Mouse (Mus musculus) testis, adult 2 months (tissue): ENCODE data around the gene B020011L13Rik. TPM values are rescaled to one million over a fixed set of nuclear protein-coding genes. Genes with fewer than 3 reads are reported as not detected.
"Not testable (repeated sequence)": the region's sequence is repeated elsewhere in the genome, so short reads cannot be mapped to it uniquely, and the experiment has no call there.

ENCODE experiments used
- H3K27ac ChIP-seq: fragments of 200-500 bp; 2 replicates; pipeline ENCODE4 v1.5.1; 2012; ENCODE audit warnings: low read depth, low read length; ENCODE audit not compliant: control insufficient read depth, insufficient read depth
- H3K27me3 ChIP-seq: fragments of 200-500 bp; 2 replicates; pipeline ENCODE4 v1.6.1; 2012; ENCODE audit warnings: mild to moderate bottlenecking, low read length, moderate library complexity; ENCODE audit not compliant: control insufficient read depth, insufficient read depth
- H3K36me3 ChIP-seq: fragments of 200-500 bp; 2 replicates; pipeline ENCODE4 v1.6.1; 2012; ENCODE audit warnings: mild to moderate bottlenecking, low read length; ENCODE audit not compliant: control insufficient read depth, insufficient read depth
- H3K4me1 ChIP-seq: fragments of 200-500 bp; 2 replicates; pipeline ENCODE4 v1.6.1; 2012; ENCODE audit warnings: low read length; ENCODE audit not compliant: control insufficient read depth, insufficient read depth
- H3K4me3 ChIP-seq: fragments of 200-500 bp; 2 replicates; pipeline ENCODE4 v1.5.1; 2012; ENCODE audit warnings: low read depth, mild to moderate bottlenecking, low read length, moderate library complexity, mixed read lengths; ENCODE audit not compliant: control insufficient read depth
- polyA plus RNA-seq: library from polyadenylated mRNA; depleted of rRNA; stranded (reverse); fragments of >200 nt; gene quantifications from 2 replicates; pipeline ENCODE4 v1.2.3, GENCODE M21; 2012; rRNA removed

Gene B020011L13Rik
- not detected in 2 replicates for polyA plus RNA-seq

- not testable (repeated sequence) for H3K27ac ChIP-seq, H3K4me1 ChIP-seq, H3K27me3 ChIP-seq, H3K4me3 ChIP-seq, H3K36me3 ChIP-seq
Measured at GRCm38 (mm10) chr1:117780833-117781232, at the start of gene B020011L13Rik. B020011L13Rik (plus strand) TSS chr1:117781133.

DNA sequence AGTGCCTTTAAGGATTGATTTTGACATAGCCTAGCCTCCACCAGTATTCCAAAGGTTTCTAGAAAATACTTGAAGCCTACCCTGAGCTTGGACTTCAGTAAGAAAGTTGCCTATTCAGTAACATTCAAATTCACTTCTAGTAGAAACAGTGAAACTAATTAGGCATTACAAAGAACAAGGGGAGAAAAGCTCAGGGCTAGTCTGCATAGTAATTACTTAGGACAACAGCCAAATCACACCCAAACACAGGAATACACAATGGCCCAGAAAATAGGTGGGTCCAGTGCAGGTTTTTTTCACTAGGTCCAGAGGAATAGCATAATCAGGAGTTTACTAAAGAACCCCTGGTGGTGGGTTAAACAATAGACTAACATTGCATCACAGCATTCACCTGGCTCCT lies 35.3 kb downstream of the B020011L13Rik start:
- not testable (repeated sequence) for H3K27me3 ChIP-seq, H3K27ac ChIP-seq, H3K4me1 ChIP-seq, H3K4me3 ChIP-seq, H3K36me3 ChIP-seq

GRCm38 (mm10) chr1:117829781-117830180 lies 48.8 kb downstream of the B020011L13Rik start, which contains the start of gene Gm28360:
Gm28360 (plus strand) TSS chr1:117830081.
- H3K4me3 ChIP-seq, H3K27me3 ChIP-seq, H3K4me1 ChIP-seq, H3K27ac ChIP-seq, H3K36me3 ChIP-seq: not testable (repeated sequence)

DNA sequence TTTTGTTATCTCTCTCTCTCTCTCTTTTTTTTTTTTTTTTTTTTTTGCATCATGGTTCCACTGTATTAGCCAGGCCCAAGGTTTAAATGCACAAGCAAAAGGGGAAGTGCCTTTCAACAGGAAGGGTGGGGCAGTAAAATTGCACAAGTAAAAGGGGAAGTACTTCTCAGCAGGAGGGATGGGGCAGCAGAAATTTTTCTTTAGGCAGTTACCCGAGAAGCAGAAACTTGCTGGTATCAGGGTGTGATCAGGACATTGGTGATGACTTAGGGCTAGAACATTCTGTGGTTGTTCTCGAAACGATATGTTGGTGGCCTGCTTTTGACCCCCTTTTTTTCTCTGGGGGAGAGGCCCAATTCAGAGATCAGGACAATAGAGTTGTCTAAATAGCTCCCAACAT lies 70.8 kb downstream of the B020011L13Rik start:
- H3K36me3 ChIP-seq, H3K27ac ChIP-seq, H3K4me1 ChIP-seq, H3K4me3 ChIP-seq, H3K27me3 ChIP-seq: not testable (repeated sequence)

Other genes starting within 250 kb of the B020011L13Rik start
- gene Gm28363, start 84.0 kb upstream of the B020011L13Rik start, polyA plus RNA-seq: not detected in 2 replicates
- gene Gm28360, start 48.9 kb downstream of the B020011L13Rik start, polyA plus RNA-seq: not detected in 2 replicates
- not detected in 2 replicates for gene Gm28168, start 146.9 kb downstream of the B020011L13Rik start, polyA plus RNA-seq
- gene Gm7145, start 184.8 kb downstream of the B020011L13Rik start, polyA plus RNA-seq: not detected in 2 replicates